Mouse (Mus musculus): ENCODE data around the gene Ccng2. TPM values are rescaled to one million over a fixed set of nuclear protein-coding genes. Genes with fewer than 3 reads are reported as not detected.

The Ccng2 gene
- polyA plus RNA-seq, 1 experiment from 2014 or later, result 63.3 TPM

DNA sequence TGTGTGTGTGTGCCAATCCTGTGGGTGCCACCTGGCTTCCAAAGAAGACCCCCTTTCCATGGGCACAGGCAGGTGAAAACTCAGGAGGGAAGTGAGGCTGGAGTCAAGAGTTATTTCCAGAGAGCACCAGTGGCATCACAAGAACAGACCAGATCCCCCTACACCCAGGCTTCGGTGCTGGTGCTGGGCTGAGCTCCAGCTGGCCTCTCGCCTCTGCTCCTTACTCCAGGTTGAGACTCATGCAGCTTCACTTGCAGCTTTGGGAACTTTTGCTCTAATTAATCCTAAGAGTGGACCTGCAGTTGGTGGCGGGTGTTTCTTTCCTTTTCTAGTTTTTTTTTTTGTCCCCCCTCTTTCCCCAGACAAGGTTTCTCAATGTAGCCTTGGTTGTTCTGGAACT lies 30.3 kb downstream of the Ccng2 start:
- H3K4me3 ChIP-seq (ENCODE audit: low read length), result no peak overlapping the region
- no peaks in the 10 kb centered on the region for H3K4me1 ChIP-seq (ENCODE audit: control insufficient read depth, insufficient read depth, low read depth, low read length)
- no peak overlapping the region for H3K9ac ChIP-seq (ENCODE audit: low read depth, low read length)
- H3K27ac ChIP-seq (ENCODE audit: low read depth, low read length), result no peak overlapping the region
- H3K9me3 ChIP-seq (ENCODE audit: control insufficient read depth, low read length), result peaks cover 2% of the 10 kb centered on the region; the same call in 1 of the 2 replicates
- ATAC-seq, result no peak
- 90% methylated on average over 3 of the region's 3 CpGs for WGBS
- no peak overlapping the region for H3K4me2 ChIP-seq (ENCODE audit: low read length)
- no peaks in the 10 kb centered on the region for H3K36me3 ChIP-seq (ENCODE audit: control insufficient read depth, insufficient read depth, low read length)
- no peaks in the 10 kb centered on the region for H3K27me3 ChIP-seq (replicated peaks; ENCODE audit: control insufficient read depth, insufficient read depth, low read length)

GRCm38 (mm10) chr5:93305126-93305830 lies 38.2 kb downstream of the Ccng2 start:
- no peak for ATAC-seq
- no peaks in the 10 kb centered on the region for H3K27me3 ChIP-seq (replicated peaks; ENCODE audit: control insufficient read depth, insufficient read depth, low read length)

GRCm38 (mm10) chr5:93308909-93309308 lies 41.9 kb downstream of the Ccng2 start:
- WGBS, result 93% methylated on average over 2 of the region's 2 CpGs
- no peak overlapping the region for H3K9ac ChIP-seq (ENCODE audit: low read depth, low read length)
- no peak overlapping the region for H3K4me2 ChIP-seq (ENCODE audit: low read length)
- ATAC-seq, result no peak
- H3K4me3 ChIP-seq (ENCODE audit: low read length), result no peak overlapping the region
- no peaks in the 10 kb centered on the region for H3K9me3 ChIP-seq (ENCODE audit: control insufficient read depth, low read length)
- no peak overlapping the region for H3K27ac ChIP-seq (ENCODE audit: low read depth, low read length)
- no peaks in the 10 kb centered on the region for H3K36me3 ChIP-seq (ENCODE audit: control insufficient read depth, insufficient read depth, low read length)
- H3K27me3 ChIP-seq (replicated peaks; ENCODE audit: control insufficient read depth, insufficient read depth, low read length), result no peaks in the 10 kb centered on the region
- no peaks in the 10 kb centered on the region for H3K4me1 ChIP-seq (ENCODE audit: control insufficient read depth, insufficient read depth, low read depth, low read length)

More at GRCm38 (mm10) chr5:93305126-93305830, 38.2 kb downstream of the Ccng2 start:
- WGBS, result 85% methylated on average over 2 of the region's 2 CpGs
- Histone ChIP-seq H3K9ac (ENCODE audit: low read depth, low read length) (no peak overlapping the region), H3K4me2 (ENCODE audit: low read length) (no peak overlapping the region), H3K4me1 (ENCODE audit: control insufficient read depth, insufficient read depth, low read depth, low read length) (no peaks in the 10 kb centered on the region), H3K9me3 (ENCODE audit: control insufficient read depth, low read length) (peaks cover 2% of the 10 kb centered on the region; the same call in 1 of the 2 replicates), H3K36me3 (ENCODE audit: control insufficient read depth, insufficient read depth, low read length) (no peaks in the 10 kb centered on the region), H3K4me3 (ENCODE audit: low read length) (no peak overlapping the region), H3K27ac (ENCODE audit: low read depth, low read length) (no peak overlapping the region)

DNA sequence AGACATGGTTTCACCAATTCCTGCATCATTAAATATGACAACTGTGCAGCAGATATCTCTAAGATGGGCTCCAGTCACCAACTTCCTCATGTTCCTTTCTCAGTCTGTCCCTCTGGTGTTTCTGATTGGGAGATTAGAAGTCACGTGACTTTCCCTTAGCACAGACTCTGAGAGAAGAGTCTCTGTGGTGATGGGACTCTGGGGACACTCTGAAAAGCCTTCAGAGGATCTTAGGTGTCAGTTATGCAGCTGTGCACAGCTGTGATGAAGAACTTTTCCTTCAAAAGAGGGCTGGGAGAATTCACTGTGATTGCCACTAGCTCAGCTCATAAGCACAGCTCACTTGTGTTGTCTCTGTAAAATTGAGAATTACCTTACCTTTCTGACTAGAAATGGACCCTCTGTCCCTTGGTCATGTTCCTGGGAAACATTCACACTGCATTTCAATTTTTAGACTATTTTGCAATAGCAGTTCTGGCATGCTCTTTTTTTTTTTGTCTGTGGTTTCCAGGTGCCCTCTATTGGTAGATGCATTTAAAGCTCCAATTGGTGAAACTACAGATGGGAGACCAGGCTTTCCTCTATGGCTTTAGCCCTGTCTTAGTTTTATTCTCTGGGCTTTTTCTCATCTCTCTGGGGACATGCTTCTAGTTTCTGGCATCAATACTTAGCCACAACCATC lies 56.4 kb downstream of the Ccng2 start:
- no peaks in the 10 kb centered on the region for H3K9me3 ChIP-seq (ENCODE audit: control insufficient read depth, low read length)
- H3K4me3 ChIP-seq (ENCODE audit: low read length), result no peak overlapping the region
- 67% methylated on average over 1 of the region's 1 CpGs for WGBS
- no peak overlapping the region for H3K9ac ChIP-seq (ENCODE audit: low read depth, low read length)
- H3K27me3 ChIP-seq (replicated peaks; ENCODE audit: control insufficient read depth, insufficient read depth, low read length), result no peaks in the 10 kb centered on the region
- ATAC-seq, result no peak
- no peaks in the 10 kb centered on the region for H3K4me1 ChIP-seq (ENCODE audit: control insufficient read depth, insufficient read depth, low read depth, low read length)
- H3K4me2 ChIP-seq (ENCODE audit: low read length), result no peak overlapping the region
- no peak overlapping the region for H3K27ac ChIP-seq (ENCODE audit: low read depth, low read length)
- H3K36me3 ChIP-seq (ENCODE audit: control insufficient read depth, insufficient read depth, low read length), result no peaks in the 10 kb centered on the region

Other genes with a start within 250 kb of the Ccng2 start
- 0.07 TPM in 1 of 2 replicates, not detected in the other for gene Sowahb, start 222.2 kb upstream of the Ccng2 start, polyA plus RNA-seq (2015; fragmentation: Nextera tagmentation; extraction: Ambion mirVana)
- gene Sept11, start 173.8 kb upstream of the Ccng2 start, polyA plus RNA-seq (2015; fragmentation: Nextera tagmentation; extraction: Ambion mirVana), result 125 and 150 TPM in 2 replicates
- 118 and 125 TPM in 2 replicates for gene Ccni, start 60.8 kb upstream of the Ccng2 start, polyA plus RNA-seq (2015; fragmentation: Nextera tagmentation; extraction: Ambion mirVana)
- 0.95 and 1.3 TPM in 2 replicates for gene 2010109A12Rik, start 60.7 kb upstream of the Ccng2 start, polyA plus RNA-seq (2015; fragmentation: Nextera tagmentation; extraction: Ambion mirVana)

All from hindbrain, embryonic 16.5 days (tissue).